Mouse (Mus musculus) stomach, embryonic 16.5 days (tissue): ENCODE data around the gene Cep135. TPM values are rescaled to one million over a fixed set of nuclear protein-coding genes. Genes with fewer than 3 reads are reported as not detected.
A peak's percentile ranks its signal among the peaks of the same experiment; 100 is the strongest.

Source experiments
- ATAC-seq: fragments of 200-750 bp; cut with Nextera tagmentation; 2 replicates; pipeline ENCODE4 v1.8.0; 2017; ENCODE audit warnings: moderate number of reproducible peaks, moderate TSS enrichment; ENCODE audit not compliant: insufficient read depth, low FRiP score
- H3K27ac ChIP-seq: fragments of 300-500 bp; sonication (generic); 2 replicates; pipeline ENCODE4 v1.5.1; 2014; ENCODE audit warnings: low read length
- H3K27me3 ChIP-seq: fragments of 300-500 bp; sonication (generic); 2 replicates; pipeline ENCODE4 v1.6.1; 2014; ENCODE audit warnings: low read length, control low read depth, mixed read lengths; ENCODE audit not compliant: control insufficient read depth, insufficient read depth
- H3K36me3 ChIP-seq: fragments of 300-500 bp; sonication (generic); 2 replicates; pipeline ENCODE4 v1.6.1; 2014; ENCODE audit warnings: low read length; ENCODE audit not compliant: control insufficient read depth, insufficient read depth
- H3K4me1 ChIP-seq: fragments of 300-500 bp; sonication (generic); 2 replicates; pipeline ENCODE4 v1.6.1; 2014; ENCODE audit warnings: low read length, control low read depth, mixed read lengths; ENCODE audit not compliant: control insufficient read depth, insufficient read depth
- H3K4me2 ChIP-seq: fragments of 300-500 bp; sonication (generic); 2 replicates; pipeline ENCODE4 v1.6.1; 2014; ENCODE audit warnings: low read depth, low read length, mixed read lengths
- H3K4me3 ChIP-seq: fragments of 300-500 bp; sonication (generic); replicated peaks from 2 replicates; pipeline ENCODE4 v1.5.1; 2014; ENCODE audit warnings: mild to moderate bottlenecking, low read length
- H3K9ac ChIP-seq: fragments of 300-500 bp; sonication (generic); 2 replicates; pipeline ENCODE4 v1.6.1; 2014; ENCODE audit warnings: low read length
- H3K9me3 ChIP-seq: fragments of 300-500 bp; sonication (generic); replicated peaks from 2 replicates; pipeline ENCODE4 v1.6.1; 2016; ENCODE audit warnings: low read length, control low read depth; ENCODE audit not compliant: control insufficient read depth
- WGBS: fragments of 180-500 bp; shearing (Covaris S2); extraction: QIAGEN DNeasy Blood & Tissue Kit; methylation state at CpG from one replicate; pipeline ENCODE4 v1.1.7; 2014; 5-methylcytosine and 5-hydroxymethylcytosine counted together
- polyA plus RNA-seq: library from polyadenylated mRNA; unstranded; fragments of >200 nt; fragmentation: Nextera tagmentation; extraction: Ambion mirVana; gene quantifications from 2 replicates; pipeline ENCODE4 v1.2.1, GENCODE M21; 2015

The Cep135 gene
- polyA plus RNA-seq, 1 experiment from 2014 or later, result 5.3 TPM

GRCm38 (mm10) chr5:76657245-76658083, 69.0 kb downstream of the Cep135 start:
- Histone ChIP-seq H3K9me3 (no peaks in the 10 kb centered on the region), H3K4me2 (peak overlapping the region; percentile 89), H3K27me3 (no peaks in the 10 kb centered on the region), H3K4me1 (peaks cover 4% of the 10 kb centered on the region), H3K9ac (peak overlapping the region; percentile 81), H3K36me3 (no peaks in the 10 kb centered on the region), H3K27ac (peak overlapping the region; percentile 43), H3K4me3 (peak overlapping the region; percentile 74)
- peak; percentile 90 for ATAC-seq
- 1% methylated on average over 69 of the region's 80 CpGs for WGBS

GRCm38 (mm10) chr5:76658084-76658934, 69.8 kb downstream of the Cep135 start:
- WGBS, result 1% methylated on average over 38 of the region's 38 CpGs
- ATAC-seq, result peak; percentile 66; the same call in 1 of the 2 replicates

GRCm38 (mm10) chr5:76659958-76660635, 71.6 kb downstream of the Cep135 start:
- Histone ChIP-seq H3K27me3 (no peaks in the 10 kb centered on the region), H3K4me2 (no peak overlapping the region), H3K27ac (no peak overlapping the region), H3K4me3 (no peak overlapping the region), H3K9ac (no peak overlapping the region), H3K36me3 (no peaks in the 10 kb centered on the region), H3K4me1 (peaks cover 4% of the 10 kb centered on the region), H3K9me3 (no peaks in the 10 kb centered on the region)
- ATAC-seq, result no peak
- 83% methylated on average over 8 of the region's 8 CpGs for WGBS

More at GRCm38 (mm10) chr5:76658084-76658934, 69.8 kb downstream of the Cep135 start:
- peaks cover 4% of the 10 kb centered on the region for H3K4me1 ChIP-seq
- peak overlapping the region; percentile 74 for H3K4me3 ChIP-seq
- H3K27me3 ChIP-seq, result no peaks in the 10 kb centered on the region
- peak overlapping the region; percentile 43 for H3K27ac ChIP-seq
- H3K9me3 ChIP-seq, result no peaks in the 10 kb centered on the region
- H3K9ac ChIP-seq, result peak overlapping the region; percentile 81
- H3K36me3 ChIP-seq, result no peaks in the 10 kb centered on the region
- peak overlapping the region; percentile 89 for H3K4me2 ChIP-seq

GRCm38 (mm10) chr5:76661310-76661709, 72.8 kb downstream of the Cep135 start:
- H3K4me3 ChIP-seq, result no peak overlapping the region
- H3K4me2 ChIP-seq, result no peak overlapping the region
- no peak overlapping the region for H3K9ac ChIP-seq
- peaks cover 4% of the 10 kb centered on the region for H3K4me1 ChIP-seq
- 57% methylated on average over 4 of the region's 4 CpGs for WGBS
- no peaks in the 10 kb centered on the region for H3K9me3 ChIP-seq
- H3K27me3 ChIP-seq, result no peaks in the 10 kb centered on the region
- ATAC-seq, result no peak
- no peaks in the 10 kb centered on the region for H3K36me3 ChIP-seq
- no peak overlapping the region for H3K27ac ChIP-seq

- no peaks in the 10 kb centered on the region for H3K36me3 ChIP-seq
- H3K4me1 ChIP-seq, result no peaks in the 10 kb centered on the region
- ATAC-seq, result no peak
- H3K4me2 ChIP-seq, result no peak overlapping the region
- H3K27me3 ChIP-seq, result no peaks in the 10 kb centered on the region
- 58% methylated on average over 7 of the region's 7 CpGs for WGBS
- no peaks in the 10 kb centered on the region for H3K9me3 ChIP-seq
- H3K27ac ChIP-seq, result no peak overlapping the region
- no peak overlapping the region for H3K9ac ChIP-seq
- H3K4me3 ChIP-seq, result no peak overlapping the region
These were observed 76.4 kb downstream of the Cep135 start for GRCm38 (mm10) chr5:76664936-76665335.

- Histone ChIP-seq H3K27ac (no peak overlapping the region), H3K9ac (no peak overlapping the region), H3K4me2 (no peak overlapping the region), H3K4me1 (no peaks in the 10 kb centered on the region), H3K27me3 (no peaks in the 10 kb centered on the region), H3K4me3 (no peak overlapping the region), H3K36me3 (no peaks in the 10 kb centered on the region), H3K9me3 (no peaks in the 10 kb centered on the region)
- WGBS, result 27% methylated on average over 7 of the region's 7 CpGs
- no peak for ATAC-seq
These were observed 76.9 kb downstream of the Cep135 start for GRCm38 (mm10) chr5:76665421-76665820.

- H3K9me3 ChIP-seq, result no peaks in the 10 kb centered on the region
- WGBS, result 71% methylated on average over 6 of the region's 6 CpGs
- H3K36me3 ChIP-seq, result no peaks in the 10 kb centered on the region
- no peaks in the 10 kb centered on the region for H3K4me1 ChIP-seq
- ATAC-seq, result no peak
- no peak overlapping the region for H3K4me2 ChIP-seq
- no peak overlapping the region for H3K9ac ChIP-seq
- H3K4me3 ChIP-seq, result no peak overlapping the region
- H3K27me3 ChIP-seq, result no peaks in the 10 kb centered on the region
- H3K27ac ChIP-seq, result no peak overlapping the region
These were observed 77.7 kb downstream of the Cep135 start for GRCm38 (mm10) chr5:76666026-76666756.

GRCm38 (mm10) chr5:76668118-76668517, 79.6 kb downstream of the Cep135 start:
- no peak for ATAC-seq
- Histone ChIP-seq H3K9ac (no peak overlapping the region), H3K27ac (no peak overlapping the region), H3K27me3 (no peaks in the 10 kb centered on the region), H3K36me3 (no peaks in the 10 kb centered on the region), H3K4me3 (no peak overlapping the region), H3K4me2 (no peak overlapping the region), H3K4me1 (no peaks in the 10 kb centered on the region), H3K9me3 (no peaks in the 10 kb centered on the region)
- WGBS, result 74% methylated on average over 5 of the region's 5 CpGs
